ENCODE assay signal across 24 mouse cellular contexts in the genomic region with DNA sequence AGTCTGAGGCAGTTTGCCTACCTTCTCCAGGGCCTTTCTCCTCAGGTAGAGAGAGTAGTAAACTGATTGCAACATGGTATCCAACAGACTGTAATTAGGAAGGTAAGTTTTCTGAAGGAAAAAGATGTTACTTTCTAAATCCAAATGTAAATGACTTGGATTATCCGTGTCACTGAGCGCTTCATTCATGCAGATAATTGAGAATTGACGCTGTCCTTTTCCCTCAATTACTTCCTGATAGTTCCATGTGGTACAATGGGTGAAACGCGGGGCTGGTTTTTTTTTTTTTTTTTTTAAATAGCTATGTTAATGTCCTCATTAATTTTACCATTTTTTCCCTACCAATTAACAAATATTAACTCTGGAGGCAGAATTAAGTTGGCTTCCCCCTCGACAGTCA.
DNase-seq lines count a peak whose midpoint lies in the region; ATAC-seq lines count a peak whose summit lies in the region.
"Had no signal": no experiment of that assay in that cellular context is flagged by ENCODE, and none has a peak within 500 bp of the region (broad histone marks: within the 10 kb centered on the region; RNA-seq: fewer than 3 reads in every experiment).

No protein-coding gene starts in this region.

- no peak for DNase-seq in midbrain, embryonic 11.5 days (ENCODE audit: low spot score, missing footprints)
- DNase-seq in retina, embryonic 14.5 days (ENCODE audit: low spot score), result peak; percentile 79
- no peak for DNase-seq in testis, postnatal 10 days (ENCODE audit: low spot score)
- DNase-seq: adrenal gland, adult 8-10 months; adrenal gland, postnatal 14 days; adrenal gland, postnatal 36 days; cerebellum, adult 11 months; cerebellum, adult 18-20 months; cerebellum, adult 8-10 months; cerebellum, adult 9-11 months; cerebellum, postnatal 14 days; cerebellum, postnatal 36 days; embryo, embryonic 11 days had no signal

- H3K27ac ChIP-seq in midbrain, embryonic 13.5 days, result 0 out of 2 replicates have a peak overlapping the region, but pooled peaks have one; percentile 44
- H3K27ac ChIP-seq in midbrain, embryonic 11.5 days (ENCODE audit: low read depth, low read length), result no peak overlapping the region
- H3K27ac ChIP-seq in midbrain, embryonic 15.5 days, result peak overlapping the region; percentile 21; the same call in 1 of the 2 replicates
- H3K27ac ChIP-seq in midbrain, embryonic 16.5 days (ENCODE audit: low read length), result no peak overlapping the region
- H3K27ac ChIP-seq: embryonic facial prominence, embryonic 13.5 days; embryonic facial prominence, embryonic 15.5 days; forebrain, embryonic 10.5 days; forebrain, embryonic 12.5 days had no signal

- H3K9ac ChIP-seq in midbrain, embryonic 13.5 days (replicated peaks), result no peak overlapping the region
- no peak overlapping the region for H3K9ac ChIP-seq in midbrain, embryonic 11.5 days (ENCODE audit: low read length)
- no peak overlapping the region for H3K9ac ChIP-seq in midbrain, embryonic 15.5 days
- H3K9ac ChIP-seq in midbrain, embryonic 16.5 days (ENCODE audit: low read depth, low read length), result no peak overlapping the region
- H3K9ac ChIP-seq: embryonic facial prominence, embryonic 13.5 days; embryonic facial prominence, embryonic 15.5 days; forebrain, embryonic 12.5 days had no signal

- H3K27me3 ChIP-seq in midbrain, embryonic 13.5 days, result no peaks in the 10 kb centered on the region
- no peaks in the 10 kb centered on the region for H3K27me3 ChIP-seq in midbrain, embryonic 11.5 days (ENCODE audit: control insufficient read depth, insufficient read depth, low read length)
- H3K27me3 ChIP-seq in midbrain, embryonic 15.5 days (replicated peaks), result no peaks in the 10 kb centered on the region
- no peaks in the 10 kb centered on the region for H3K27me3 ChIP-seq in midbrain, embryonic 16.5 days (ENCODE audit: control insufficient read depth, insufficient read depth, low read depth, low read length)
- H3K27me3 ChIP-seq: embryonic facial prominence, embryonic 13.5 days; embryonic facial prominence, embryonic 15.5 days had no signal

- H3K9me3 ChIP-seq in midbrain, embryonic 13.5 days, result no peaks in the 10 kb centered on the region
- H3K9me3 ChIP-seq in midbrain, embryonic 11.5 days (ENCODE audit: control insufficient read depth, low read length), result no peaks in the 10 kb centered on the region
- no peaks in the 10 kb centered on the region for H3K9me3 ChIP-seq in midbrain, embryonic 15.5 days
- H3K9me3 ChIP-seq in midbrain, embryonic 16.5 days (replicated peaks; ENCODE audit: control insufficient read depth, low read length, poor library complexity, severe bottlenecking), result no peaks in the 10 kb centered on the region
- H3K9me3 ChIP-seq: embryonic facial prominence, embryonic 13.5 days; embryonic facial prominence, embryonic 15.5 days; forebrain, embryonic 10.5 days; forebrain, embryonic 12.5 days had no signal

- H3K36me3 ChIP-seq in midbrain, embryonic 13.5 days, result no peaks in the 10 kb centered on the region
- H3K36me3 ChIP-seq in midbrain, embryonic 11.5 days (ENCODE audit: control insufficient read depth, insufficient read depth, low read length), result no peaks in the 10 kb centered on the region
- no peaks in the 10 kb centered on the region for H3K36me3 ChIP-seq in midbrain, embryonic 15.5 days (replicated peaks)
- no peaks in the 10 kb centered on the region for H3K36me3 ChIP-seq in midbrain, embryonic 16.5 days (ENCODE audit: control insufficient read depth, insufficient read depth, low read length)
- H3K36me3 ChIP-seq: embryonic facial prominence, embryonic 15.5 days had no signal

- peaks cover 50% of the 10 kb centered on the region for H3K4me1 ChIP-seq in midbrain, embryonic 13.5 days (replicated peaks)
- H3K4me1 ChIP-seq in midbrain, embryonic 11.5 days (ENCODE audit: control insufficient read depth, insufficient read depth, low read length), result peaks cover 13% of the 10 kb centered on the region
- H3K4me1 ChIP-seq in midbrain, embryonic 15.5 days, result peaks cover 33% of the 10 kb centered on the region
- peaks cover 24% of the 10 kb centered on the region for H3K4me1 ChIP-seq in midbrain, embryonic 16.5 days (ENCODE audit: control insufficient read depth, insufficient read depth, low read length)
- H3K4me1 ChIP-seq: embryonic facial prominence, embryonic 15.5 days had no signal

- no peak for ATAC-seq in midbrain, embryonic 13.5 days
- ATAC-seq in midbrain, embryonic 11.5 days (ENCODE audit: low FRiP score), result no peak
- ATAC-seq in midbrain, embryonic 15.5 days (replicated peaks), result no peak
- no peak for ATAC-seq in midbrain, embryonic 16.5 days
- ATAC-seq in activated CD4-positive, CD25-positive, alpha-beta regulatory T cell, adult 4 months, result no peak
- ATAC-seq: forebrain, embryonic 14.5 days; forebrain, embryonic 16.5 days had no signal

- no peak overlapping the region for H3K4me3 ChIP-seq in midbrain, embryonic 13.5 days (replicated peaks)
- H3K4me3 ChIP-seq in midbrain, embryonic 11.5 days (ENCODE audit: low read depth, low read length), result no peak overlapping the region
- H3K4me3 ChIP-seq in midbrain, embryonic 15.5 days, result no peak overlapping the region
- no peak overlapping the region for H3K4me3 ChIP-seq in midbrain, embryonic 16.5 days (ENCODE audit: low read depth, low read length)
- H3K4me3 ChIP-seq: embryonic facial prominence, embryonic 13.5 days; embryonic facial prominence, embryonic 15.5 days; erythroblast, embryonic 14.5 days; forebrain, embryonic 10.5 days; forebrain, embryonic 12.5 days had no signal

- H3K4me2 ChIP-seq in midbrain, embryonic 13.5 days (replicated peaks), result no peak overlapping the region
- no peak overlapping the region for H3K4me2 ChIP-seq in midbrain, embryonic 11.5 days
- no peak overlapping the region for H3K4me2 ChIP-seq in midbrain, embryonic 15.5 days
- H3K4me2 ChIP-seq in midbrain, embryonic 16.5 days (ENCODE audit: low read length), result no peak overlapping the region
- H3K4me2 ChIP-seq: embryonic facial prominence, embryonic 13.5 days; embryonic facial prominence, embryonic 15.5 days; forebrain, embryonic 12.5 days had no signal

- 47% methylated on average over 6 of the region's 6 CpGs for WGBS in midbrain, embryonic 13.5 days
- 56% methylated on average over 6 of the region's 6 CpGs for WGBS in midbrain, embryonic 11.5 days
- WGBS in midbrain, embryonic 15.5 days, result 33% methylated on average over 6 of the region's 6 CpGs
- 29% methylated on average over 6 of the region's 6 CpGs for WGBS in midbrain, embryonic 16.5 days

Comparison
In these comparisons a context has a peak if more than half of its experiments do, and no peak if none do; other contexts are left out.
1. H3K27ac ChIP-seq: peak in midbrain, embryonic 13.5 days (single experiment) and midbrain, embryonic 15.5 days (single experiment); none in midbrain, embryonic 11.5 days (single experiment) and midbrain, embryonic 16.5 days (single experiment).